Mouse (Mus musculus): ENCODE measurements around the gene Vgf. TPM values are rescaled to one million over a fixed set of nuclear protein-coding genes. Genes with fewer than 3 reads are reported as not detected.

Vgf gene
- polyA plus RNA-seq, 1 experiment = 0.04 TPM

DNA sequence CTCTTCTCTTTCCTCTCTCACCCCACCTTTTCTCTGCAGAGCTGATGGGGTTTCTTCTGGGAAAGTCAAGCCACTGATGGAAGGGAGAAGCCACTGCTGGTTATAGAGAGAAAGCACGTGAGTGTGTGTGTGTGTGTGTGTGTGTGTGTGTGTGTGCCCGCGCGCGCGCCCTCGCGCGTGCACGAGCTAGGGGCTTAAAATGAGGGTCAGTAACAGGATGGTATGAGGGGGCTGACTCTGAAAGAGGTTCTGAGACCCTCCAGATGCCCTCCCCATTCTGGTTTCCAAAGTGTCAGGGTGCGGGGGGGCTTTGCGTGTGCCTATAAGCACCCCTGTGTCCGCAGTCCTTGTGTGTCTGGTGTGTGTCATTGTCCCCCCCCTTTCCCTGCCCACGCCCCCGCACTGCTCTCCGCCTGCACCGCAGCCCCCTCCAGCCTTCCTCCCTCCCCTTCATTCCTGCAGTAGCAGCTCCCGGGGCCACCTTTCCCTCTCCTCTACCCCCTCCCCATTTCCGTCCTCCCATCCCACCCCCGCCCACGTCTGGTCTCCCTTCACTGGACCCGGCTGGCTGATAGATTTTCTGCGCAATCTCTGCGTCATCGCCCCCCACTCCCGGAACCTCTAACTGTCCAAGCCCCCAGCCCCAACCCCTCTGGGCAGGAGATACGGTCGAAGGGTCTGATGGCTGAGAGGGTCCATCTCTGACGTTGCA is 2.5 kb downstream of the Vgf start:
- Histone ChIP-seq H3K79me2 (ENCODE audit: control insufficient read depth, insufficient read depth) (no peaks in the 10 kb centered on the region), H3K36me3 (ENCODE audit: control insufficient read depth, insufficient read depth) (no peaks in the 10 kb centered on the region), H3K27me3 (ENCODE audit: control insufficient read depth, insufficient read depth, insufficient read length) (peaks cover 24% of the 10 kb centered on the region), H3ac (ENCODE audit: control insufficient read depth, insufficient read length) (no peak overlapping the region), H3K4me2 (ENCODE audit: low read depth) (no peak overlapping the region), H3K4me3 (peak overlapping the region; percentile 8)
- TF ChIP-seq REST (IDR thresholded peaks at IDR 0.05; ENCODE audit: insufficient read depth, insufficient read length) = no peak
- TF ChIP-seq MYOG (IDR thresholded peaks at IDR 0.05; ENCODE audit: control insufficient read depth in 1 of 3, insufficient read depth in 1 of 3, insufficient read length in 2 of 3, low read depth in 2 of 3) = no peak
- no peak for TF ChIP-seq E2F4 (IDR thresholded peaks at IDR 0.05; ENCODE audit: insufficient read depth)
- TF ChIP-seq SRF (IDR thresholded peaks at IDR 0.05; ENCODE audit: control insufficient read depth, insufficient read length, low read depth) = no peak
- no peak for TF ChIP-seq USF1 (IDR thresholded peaks at IDR 0.05; ENCODE audit: low read depth)
- no peak for TF ChIP-seq MAX (IDR thresholded peaks at IDR 0.05; ENCODE audit: low read depth)
- no peak for TF ChIP-seq POLR2AphosphoS2 (IDR thresholded peaks at IDR 0.05; ENCODE audit: insufficient read length, low read depth)

DNA sequence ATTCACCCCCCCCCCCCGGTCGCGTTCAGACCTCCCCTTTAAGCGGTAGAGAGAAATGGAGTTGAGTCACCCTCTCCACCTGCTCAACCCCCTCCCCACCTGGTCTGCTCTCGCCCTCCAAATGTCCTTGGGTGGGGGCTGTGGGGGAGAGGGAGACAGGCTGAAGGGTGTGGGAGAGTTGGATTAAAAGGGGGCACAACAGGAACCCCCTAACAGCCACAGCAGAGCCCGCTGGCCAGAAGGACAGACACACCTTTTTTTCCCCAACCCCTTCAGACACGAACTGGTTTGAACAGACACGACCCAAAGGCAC is 3.0 kb downstream of the Vgf start:
- H3K4me3 ChIP-seq = peak overlapping the region; percentile 8
- H3K4me2 ChIP-seq (ENCODE audit: low read depth) = peak overlapping the region; percentile 74
- H3K36me3 ChIP-seq (ENCODE audit: control insufficient read depth, insufficient read depth) = no peaks in the 10 kb centered on the region
- H3K27me3 ChIP-seq (ENCODE audit: control insufficient read depth, insufficient read depth, insufficient read length) = peaks cover 23% of the 10 kb centered on the region
- no peak overlapping the region for H3ac ChIP-seq (ENCODE audit: control insufficient read depth, insufficient read length)
- TF ChIP-seq REST (IDR thresholded peaks at IDR 0.05; ENCODE audit: insufficient read depth, insufficient read length) (no peak), TCF3 (IDR thresholded peaks at IDR 0.05; ENCODE audit: insufficient read length, low read depth) (no peak), MAX (IDR thresholded peaks at IDR 0.05; ENCODE audit: low read depth) (no peak), SRF (IDR thresholded peaks at IDR 0.05; ENCODE audit: control insufficient read depth, insufficient read length, low read depth) (no peak)
- H3K79me2 ChIP-seq (ENCODE audit: control insufficient read depth, insufficient read depth) = no peaks in the 10 kb centered on the region

DNA sequence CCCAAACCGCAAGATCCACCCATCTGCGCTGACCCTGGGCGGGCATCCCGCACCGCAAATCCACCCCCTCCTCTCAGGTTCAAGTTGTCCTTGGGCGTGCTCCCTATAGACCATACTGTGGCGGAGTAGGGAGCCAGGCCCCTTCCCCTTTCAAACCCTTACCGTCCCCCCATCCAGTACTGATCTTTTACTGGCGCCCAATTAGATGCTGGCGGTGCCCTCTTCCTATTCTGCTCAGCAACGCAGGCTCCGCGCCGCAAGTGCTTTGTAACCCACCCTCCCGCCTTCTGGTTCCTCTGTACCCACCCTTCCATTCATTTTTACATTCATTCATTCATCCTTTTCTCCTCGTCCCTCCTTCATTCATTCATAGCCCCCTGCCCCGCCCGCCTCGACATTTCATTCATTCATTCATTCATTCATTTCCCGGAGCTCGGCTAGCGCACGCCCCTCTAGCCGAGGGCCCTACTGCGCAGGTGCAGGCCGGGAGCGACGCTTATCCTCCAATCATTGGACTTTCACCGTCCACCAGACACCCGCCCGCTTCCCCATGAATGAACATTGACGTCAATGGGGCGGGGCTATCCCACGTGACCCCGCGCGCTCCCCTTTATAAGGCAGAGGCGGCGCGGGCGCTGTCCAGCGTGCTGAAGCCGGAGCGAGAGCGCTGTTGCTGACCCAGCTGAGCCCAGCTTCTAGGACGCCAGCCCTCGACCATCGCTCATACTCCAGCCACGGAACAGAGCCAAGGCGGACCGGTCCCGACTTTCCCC is 3.6 kb downstream of the Vgf start:
- no peak for TF ChIP-seq E2F4 (IDR thresholded peaks at IDR 0.05; ENCODE audit: insufficient read depth)
- TF ChIP-seq REST (IDR thresholded peaks at IDR 0.05; ENCODE audit: insufficient read depth, insufficient read length) = peak; percentile 97
- peak in 1 of 3 experiments; percentile 10 for TF ChIP-seq MYOD1 (IDR thresholded peaks at IDR 0.05; ENCODE audit: control insufficient read depth in 1 of 3, insufficient read length in 2 of 3, low read depth in 2 of 3)
- peak; percentile 94 for TF ChIP-seq USF1 (IDR thresholded peaks at IDR 0.05; ENCODE audit: low read depth)
- peak; percentile 94 for TF ChIP-seq SRF (IDR thresholded peaks at IDR 0.05; ENCODE audit: control insufficient read depth, insufficient read length, low read depth)
- no peaks in the 10 kb centered on the region for H3K36me3 ChIP-seq (ENCODE audit: control insufficient read depth, insufficient read depth)
- peaks cover 19% of the 10 kb centered on the region for H3K27me3 ChIP-seq (ENCODE audit: control insufficient read depth, insufficient read depth, insufficient read length)
- H3ac ChIP-seq (ENCODE audit: control insufficient read depth, insufficient read length) = no peak overlapping the region
- H3K4me3 ChIP-seq = peak overlapping the region; percentile 8
- no peaks in the 10 kb centered on the region for H3K79me2 ChIP-seq (ENCODE audit: control insufficient read depth, insufficient read depth)
- H3K4me2 ChIP-seq (ENCODE audit: low read depth) = peak overlapping the region; percentile 74

DNA sequence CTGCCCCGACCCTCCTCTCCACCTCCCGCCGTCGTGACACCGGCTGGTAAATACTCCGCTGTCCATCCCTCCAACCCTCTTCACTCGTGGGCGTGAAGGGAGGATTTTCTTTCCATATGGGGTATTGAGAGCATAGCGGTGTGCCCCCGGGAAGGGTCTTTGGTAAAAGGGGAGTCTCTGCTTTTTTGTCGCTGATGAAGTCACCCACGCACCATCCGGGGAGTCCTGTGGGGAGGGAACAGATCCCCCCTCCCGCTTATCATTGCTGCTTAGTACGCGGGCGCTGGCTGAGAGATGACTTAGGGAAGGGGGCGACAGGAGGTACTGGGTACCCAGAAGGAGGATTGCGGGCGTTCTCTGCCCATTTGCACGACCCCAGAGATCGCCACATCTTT is 4.2 kb downstream of the Vgf start:
- Histone ChIP-seq H3K27me3 (ENCODE audit: control insufficient read depth, insufficient read depth, insufficient read length) (peaks cover 19% of the 10 kb centered on the region), H3K79me2 (ENCODE audit: control insufficient read depth, insufficient read depth) (no peaks in the 10 kb centered on the region), H3K4me2 (ENCODE audit: low read depth) (no peak overlapping the region), H3K4me3 (peak overlapping the region; percentile 8), H3ac (ENCODE audit: control insufficient read depth, insufficient read length) (no peak overlapping the region), H3K36me3 (ENCODE audit: control insufficient read depth, insufficient read depth) (no peaks in the 10 kb centered on the region)
- TF ChIP-seq SRF (IDR thresholded peaks at IDR 0.05; ENCODE audit: control insufficient read depth, insufficient read length, low read depth) (no peak), TCF12 (IDR thresholded peaks at IDR 0.05; ENCODE audit: insufficient read depth, poor library complexity, severe bottlenecking) (no peak)

DNA sequence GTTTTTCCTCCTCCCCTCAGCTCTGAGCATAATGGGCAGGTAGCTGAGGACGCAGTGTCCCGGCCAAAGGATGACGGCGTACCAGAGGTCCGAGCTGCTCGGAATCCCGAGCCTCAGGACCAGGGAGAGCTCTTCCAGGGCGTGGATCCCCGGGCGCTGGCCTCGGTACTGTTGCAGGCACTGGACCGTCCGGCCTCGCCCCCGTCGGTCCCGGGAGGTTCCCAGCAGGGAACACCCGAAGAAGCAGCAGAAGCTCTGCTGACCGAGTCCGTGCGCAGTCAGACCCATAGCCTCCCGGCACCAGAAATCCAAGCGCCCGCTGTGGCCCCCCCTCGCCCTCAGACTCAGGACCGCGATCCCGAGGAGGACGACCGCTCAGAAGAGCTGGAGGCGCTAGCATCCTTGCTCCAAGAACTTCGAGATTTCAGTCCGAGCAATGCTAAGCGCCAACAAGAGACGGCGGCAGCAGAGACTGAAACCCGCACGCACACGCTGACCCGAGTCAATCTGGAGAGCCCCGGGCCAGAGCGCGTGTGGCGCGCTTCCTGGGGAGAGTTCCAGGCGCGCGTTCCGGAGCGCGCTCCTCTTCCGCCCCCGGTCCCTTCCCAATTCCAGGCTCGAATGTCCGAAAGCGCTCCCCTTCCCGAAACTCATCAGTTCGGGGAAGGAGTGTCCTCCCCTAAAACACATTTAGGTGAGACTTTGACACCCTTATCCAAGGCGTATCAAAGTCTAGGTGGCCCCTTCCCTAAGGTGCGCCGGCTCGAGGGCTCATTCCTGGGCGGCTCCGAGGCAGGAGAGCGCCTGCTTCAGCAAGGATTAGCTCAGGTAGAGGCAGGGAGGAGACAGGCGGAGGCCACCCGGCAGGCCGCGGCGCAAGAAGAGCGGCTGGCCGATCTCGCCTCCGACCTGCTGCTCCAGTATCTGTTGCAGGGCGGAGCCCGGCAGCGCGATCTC is 5.2 kb downstream of the Vgf start:
- Histone ChIP-seq H3K27me3 (ENCODE audit: control insufficient read depth, insufficient read depth, insufficient read length) (peaks cover 19% of the 10 kb centered on the region), H3K79me2 (ENCODE audit: control insufficient read depth, insufficient read depth) (no peaks in the 10 kb centered on the region), H3K36me3 (ENCODE audit: control insufficient read depth, insufficient read depth) (no peaks in the 10 kb centered on the region), H3K4me2 (ENCODE audit: low read depth) (peak overlapping the region; percentile 79), H3ac (ENCODE audit: control insufficient read depth, insufficient read length) (no peak overlapping the region), H3K4me3 (no peak overlapping the region)
- TF ChIP-seq MAX (IDR thresholded peaks at IDR 0.05; ENCODE audit: low read depth) (peak; percentile 25), MYOG (IDR thresholded peaks at IDR 0.05; ENCODE audit: control insufficient read depth in 1 of 3, insufficient read depth in 1 of 3, insufficient read length in 2 of 3, low read depth in 2 of 3) (no peak), REST (IDR thresholded peaks at IDR 0.05; ENCODE audit: insufficient read depth, insufficient read length) (peak; percentile 92)

All from myocyte (in vitro differentiated cells).